Mouse (Mus musculus) MEL (cell line): Measurements from ENCODE around the gene Tmem33. TPM values are rescaled to one million over a fixed set of nuclear protein-coding genes. Genes with fewer than 3 reads are reported as not detected.

Source experiments
- DNase-seq: peaks from one replicate; pipeline ENCODE4 v3.0.0; 2011; ENCODE audit warnings: low read depth, low spot score
- H3K27ac ChIP-seq: 2 replicates; pipeline ENCODE4 v1.5.1; 2012; ENCODE audit warnings: low read depth, mild to moderate bottlenecking, control low read depth, low read length, moderate library complexity; ENCODE audit not compliant: control insufficient read depth
- H3K27me3 ChIP-seq, 2 experiments: fragments of 150-350 bp in 1 of 2; sonication (generic) in 1 of 2; 2 replicates each; pipeline ENCODE4 v1.6.1; 2012; ENCODE audit warnings: low read length in 2 of 2, mild to moderate bottlenecking in 2 of 2, improper control_type of control experiment in 1 of 2, moderate library complexity in 1 of 2; ENCODE audit not compliant: insufficient read depth in 2 of 2, control insufficient read depth in 1 of 2
- H3K36me3 ChIP-seq, 2 experiments: 2 replicates each; pipeline ENCODE4 v1.6.1; 2012 to 2014; ENCODE audit warnings: low read length in 2 of 2, improper control_type of control experiment in 1 of 2, inconsistent platforms in 1 of 2, mild to moderate bottlenecking in 1 of 2; ENCODE audit not compliant: insufficient read depth in 2 of 2, control insufficient read depth in 1 of 2
- H3K4me1 ChIP-seq, 2 experiments: fragments of 150-350 bp in 1 of 2; sonication (generic) in 1 of 2; 2 replicates each; pipeline ENCODE4 v1.6.1; 2012; ENCODE audit warnings: low read length in 2 of 2, improper control_type of control experiment in 1 of 2, mild to moderate bottlenecking in 1 of 2; ENCODE audit not compliant: insufficient read depth in 2 of 2, control insufficient read depth in 1 of 2
- H3K4me3 ChIP-seq, 2 experiments: fragments of 150-350 bp in 1 of 2; sonication (generic) in 1 of 2; 2 replicates each; pipeline ENCODE4 v1.5.1; 2012; ENCODE audit warnings: low read depth in 2 of 2, low read length in 2 of 2, mild to moderate bottlenecking in 2 of 2, moderate library complexity in 2 of 2, control low read depth in 1 of 2, improper control_type of control experiment in 1 of 2; ENCODE audit not compliant: control insufficient read depth in 1 of 2, insufficient read depth in 1 of 2
- H3K79me2 ChIP-seq: 2 replicates; pipeline ENCODE4 v1.6.1; 2012; ENCODE audit warnings: mild to moderate bottlenecking, low read length, moderate library complexity; ENCODE audit not compliant: control insufficient read depth, poor library complexity, insufficient read depth
- H3K9ac ChIP-seq: 2 replicates; pipeline ENCODE4 v1.6.1; 2012; ENCODE audit warnings: low read depth, mild to moderate bottlenecking, control low read depth, low read length, moderate library complexity; ENCODE audit not compliant: control insufficient read depth, poor library complexity, severe bottlenecking
- H3K9me3 ChIP-seq: fragments of 150-350 bp; sonication (generic); replicated peaks from 2 replicates; pipeline ENCODE4 v1.6.1; 2012; ENCODE audit warnings: mild to moderate bottlenecking, low read length, improper control_type of control experiment, moderate library complexity; ENCODE audit not compliant: insufficient read depth
- BHLHE40 ChIP-seq: IDR thresholded peaks from 2 replicates; pipeline ENCODE4 v1.6.1; 2012; ENCODE audit warnings: low read depth, mild to moderate bottlenecking, inconsistent platforms, low read length, improper control_type of control experiment, borderline replicate concordance
- CHD2 ChIP-seq: IDR thresholded peaks from 2 replicates; pipeline ENCODE4 v1.6.1; 2011; ENCODE audit warnings: low read length, improper control_type of control experiment
- CTCF ChIP-seq, 3 experiments: IDR thresholded peaks in 2 of 3; conservative IDR thresholded peaks in 1 of 3; 2 replicates each; pipeline ENCODE4 v1.5.1; 2011 to 2012; ENCODE audit warnings: low read length in 3 of 3, low read depth in 2 of 3, mild to moderate bottlenecking in 2 of 3, improper control_type of control experiment in 1 of 3, inconsistent platforms in 1 of 3, mixed read lengths in 1 of 3, moderate library complexity in 1 of 3; ENCODE audit not compliant: control insufficient read depth in 1 of 3, insufficient read depth in 1 of 3, poor library complexity in 1 of 3, severe bottlenecking in 1 of 3
- E2F4 ChIP-seq: IDR thresholded peaks from 2 replicates; pipeline ENCODE4 v1.6.1; 2011; ENCODE audit warnings: low read depth, low read length, improper control_type of control experiment, borderline replicate concordance
- JUND ChIP-seq: IDR thresholded peaks from 2 replicates; pipeline ENCODE4 v1.6.1; 2011; ENCODE audit warnings: low read depth, mild to moderate bottlenecking, improper control_type of control experiment, low read length
- MEF2A ChIP-seq: IDR thresholded peaks from 2 replicates; pipeline ENCODE4 v1.6.1; 2014; ENCODE audit warnings: low read depth, mild to moderate bottlenecking, inconsistent platforms, low read length, improper control_type of control experiment; ENCODE audit not compliant: poor library complexity, insufficient replicate concordance, severe bottlenecking; ENCODE audit errors: extremely low read depth
- NRF1 ChIP-seq: IDR thresholded peaks from 2 replicates; pipeline ENCODE4 v1.6.1; 2014; ENCODE audit warnings: low read depth, mild to moderate bottlenecking, inconsistent platforms, low read length, improper control_type of control experiment, moderate library complexity; ENCODE audit not compliant: poor library complexity, insufficient read depth, severe bottlenecking
- POLR2AphosphoS2 ChIP-seq: IDR thresholded peaks from 2 replicates; pipeline ENCODE4 v1.6.1; 2011; ENCODE audit warnings: low read length, improper control_type of control experiment
- POLR2AphosphoS5 ChIP-seq: IDR thresholded peaks from 2 replicates; pipeline ENCODE4 v1.6.1; 2012; ENCODE audit warnings: low read depth, borderline replicate concordance, mild to moderate bottlenecking, inconsistent platforms, low read length, moderate library complexity, mixed read lengths
- SMC3 ChIP-seq: IDR thresholded peaks from 2 replicates; pipeline ENCODE4 v1.6.1; 2011; ENCODE audit warnings: low read depth, low read length, improper control_type of control experiment
- TCF12 ChIP-seq: IDR thresholded peaks from 2 replicates; pipeline ENCODE4 v1.6.1; 2014; ENCODE audit warnings: low read depth, mild to moderate bottlenecking, inconsistent platforms, low read length, improper control_type of control experiment, moderate library complexity
- USF1 ChIP-seq: IDR thresholded peaks from 2 replicates; pipeline ENCODE4 v1.6.1; 2014; ENCODE audit warnings: low read depth, mild to moderate bottlenecking, inconsistent platforms, low read length, improper control_type of control experiment, moderate library complexity
- ZNF384 ChIP-seq: IDR thresholded peaks from 2 replicates; pipeline ENCODE4 v1.6.1; 2012; ENCODE audit warnings: low read depth, mild to moderate bottlenecking, inconsistent platforms, low read length, improper control_type of control experiment
- polyA plus RNA-seq, 2 experiments: library from polyadenylated mRNA; stranded (reverse) in 1 of 2; unstranded in 1 of 2; fragments of >175 nt in 1 of 2; fragments of >200 nt in 1 of 2; gene quantifications; 2 replicates each; pipeline versions ENCODE4 v1.2.1 to v1.2.4; 2012; ENCODE audit warnings: low replicate concordance in 2 of 2, low read depth in 1 of 2; ENCODE audit not compliant: insufficient read length in 2 of 2, insufficient read depth in 1 of 2, missing spikeins in 1 of 2
- total RNA-seq: library from RNA; depleted of rRNA; stranded (reverse); fragments of 300-350 nt; gene quantifications from 2 replicates; pipeline ENCODE4 v1.2.3, GENCODE M21; 2012

The Tmem33 gene
- total and polyA plus RNA-seq, 3 experiments = 79.3 to 312 (median 89.8) TPM

DNA sequence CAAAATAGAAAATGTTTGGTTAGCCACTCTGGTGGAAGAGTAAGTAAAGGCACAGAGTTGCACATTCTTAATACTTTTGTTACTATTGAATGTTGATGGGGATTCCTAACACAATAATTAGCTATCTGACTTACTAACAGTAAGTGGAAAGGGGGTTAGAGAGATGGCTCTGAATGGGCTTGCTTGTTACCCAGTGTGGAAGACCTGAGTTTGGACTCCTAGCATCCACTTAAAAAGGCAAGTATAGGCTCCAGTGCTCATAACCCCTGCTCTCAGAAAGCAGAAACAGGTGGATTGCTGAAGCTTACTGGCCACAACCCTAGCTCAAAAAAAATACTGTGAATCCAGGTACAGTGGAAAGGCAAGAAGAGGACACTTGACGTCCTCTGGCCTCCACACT lies 35.8 kb downstream of the Tmem33 start:
- TF ChIP-seq POLR2AphosphoS2 (no peak), BHLHE40 (no peak), CHD2 (no peak), JUND (no peak), MEF2A (no peak)
- Histone ChIP-seq H3K27me3 (no peaks in the 10 kb centered on the region), H3K27ac (no peak overlapping the region), H3K36me3 (peaks cover under 1 to 5% of the 10 kb centered on the region in 2 experiments; a peak in 3 of 4 replicates), H3K4me3 (no peak overlapping the region), H3K9me3 (no peaks in the 10 kb centered on the region), H3K4me1 (peaks cover 0 to 1% of the 10 kb centered on the region in 2 experiments; a peak in 1 of 4 replicates), H3K9ac (no peak overlapping the region), H3K79me2 (no peaks in the 10 kb centered on the region)
- no peak for DNase-seq

DNA sequence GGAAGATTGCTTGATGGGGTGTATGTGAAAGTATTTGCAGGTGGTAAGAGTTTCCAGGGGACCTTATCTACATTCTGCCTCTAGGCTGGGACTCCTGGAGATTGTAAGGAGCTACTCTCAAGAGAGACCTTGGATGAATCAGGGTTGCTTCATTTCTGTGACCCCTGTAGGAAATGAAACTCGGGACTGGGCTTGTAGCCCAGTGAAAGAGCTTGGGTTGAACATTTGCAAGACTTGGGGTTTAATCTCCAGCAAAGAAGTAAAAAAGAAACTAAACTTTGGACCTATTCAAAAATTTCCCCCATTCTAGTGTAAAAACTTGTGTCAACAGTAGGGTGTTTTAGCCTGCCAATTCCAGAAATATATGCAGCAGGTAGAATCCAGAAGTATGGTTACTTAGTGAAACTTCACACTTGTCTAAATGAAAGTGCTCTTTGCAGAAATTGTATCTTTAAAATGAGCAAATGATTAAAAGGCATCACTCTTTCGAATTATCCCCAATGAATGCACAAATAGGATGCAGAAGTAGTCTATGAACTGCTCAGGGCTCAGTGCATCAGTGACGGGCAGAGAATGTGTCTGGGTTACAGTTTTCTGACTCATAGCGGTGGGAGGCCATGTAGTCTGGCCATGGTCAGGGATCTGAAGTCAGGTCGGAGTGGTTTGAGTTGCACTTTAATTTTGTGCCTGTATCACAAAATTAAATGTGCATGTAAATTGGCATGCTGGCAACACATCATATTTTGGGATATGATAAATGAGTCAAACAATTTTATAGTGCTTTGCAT lies 36.9 kb downstream of the Tmem33 start:
- no peak overlapping the region for H3K9ac ChIP-seq
- no peaks in the 10 kb centered on the region for H3K9me3 ChIP-seq
- DNase-seq = no peak
- H3K27me3 ChIP-seq = no peaks in the 10 kb centered on the region
- peaks cover 0 to 5% of the 10 kb centered on the region in 2 experiments; a peak in 2 of 4 replicates for H3K4me1 ChIP-seq
- no peak overlapping the region for H3K27ac ChIP-seq
- TF ChIP-seq TCF12 = no peak
- no peak for TF ChIP-seq SMC3
- TF ChIP-seq CTCF (IDR thresholded peaks at IDR 0.05 in 2 of 3, conservative IDR thresholded peaks at IDR 0.05 in 1 of 3; ENCODE audit: control insufficient read depth in 1 of 3, insufficient read depth in 1 of 3, low read depth in 2 of 3, low read length in 3 of 3, poor library complexity in 1 of 3, severe bottlenecking in 1 of 3) = no peak
- no peak for TF ChIP-seq E2F4
- TF ChIP-seq MEF2A = no peak
- no peak for TF ChIP-seq NRF1
- no peak for TF ChIP-seq POLR2AphosphoS5
- no peak for TF ChIP-seq BHLHE40
- TF ChIP-seq JUND = no peak
- no peak for TF ChIP-seq USF1
- no peak for TF ChIP-seq POLR2AphosphoS2
- no peak for TF ChIP-seq ZNF384
- no peaks in the 10 kb centered on the region for H3K79me2 ChIP-seq
- H3K36me3 ChIP-seq = peaks cover 3 to 6% of the 10 kb centered on the region in 2 experiments; a peak in 3 of 4 replicates
- no peak overlapping the region for H3K4me3 ChIP-seq
